Mouse (Mus musculus): ENCODE measurements at regions not wholly inside any gene's neighbourhood (a gene's known extent, or its start where the extent isn't known, plus 50 kb on each side); places are given as distances from the start of the nearest gene placed in this dataset.
A peak's percentile ranks its signal among the peaks of the same experiment; 100 is the strongest.
"Not testable (repeated sequence)": the region's sequence is repeated elsewhere in the genome, so short reads cannot be mapped to it uniquely, and the experiment has no call there.

GRCm38 (mm10) chrX:97141170-97142085 is 69.0 kb downstream of the Pgr15l start:
- not testable (repeated sequence) for H3K9ac ChIP-seq (replicated peaks); H3K36me3 ChIP-seq; H3K27ac ChIP-seq (replicated peaks); H3K27me3 ChIP-seq; H3K9me3 ChIP-seq; H3K4me1 ChIP-seq
- whole genome bisulfite sequencing = 53% methylated on average over 22 of the region's 27 CpGs
- ATAC-seq (replicated peaks) = peak; percentile 77
- H3K4me3 ChIP-seq = peak overlapping the region; percentile 29
- H3K4me2 ChIP-seq (replicated peaks) = peak overlapping the region; percentile 35; the same call in 1 of the 2 replicates

GRCm38 (mm10) chrX:97142237-97142636 is 69.8 kb downstream of the Pgr15l start:
- Histone ChIP-seq H3K4me2 (replicated peaks) (peak overlapping the region; percentile 35), H3K9me3 (no peaks in the 10 kb centered on the region), H3K27me3 (no peaks in the 10 kb centered on the region), H3K27ac (replicated peaks) (no peak overlapping the region), H3K9ac (replicated peaks) (no peak overlapping the region), H3K4me3 (peak overlapping the region; percentile 29), H3K36me3 (no peaks in the 10 kb centered on the region), H3K4me1 (no peaks in the 10 kb centered on the region)
- ATAC-seq (replicated peaks) = peak; percentile 38; the same call in 1 of the 2 replicates

- no peak overlapping the region for H3K9ac ChIP-seq (replicated peaks)
- no peak for ATAC-seq (replicated peaks)
- WGBS = 95% methylated on average over 2 of the region's 2 CpGs
- H3K27me3 ChIP-seq = no peaks in the 10 kb centered on the region
- H3K36me3 ChIP-seq = no peaks in the 10 kb centered on the region
- H3K27ac ChIP-seq (replicated peaks) = no peak overlapping the region
- H3K9me3 ChIP-seq = no peaks in the 10 kb centered on the region
- H3K4me3 ChIP-seq = no peak overlapping the region
- no peak overlapping the region for H3K4me2 ChIP-seq (replicated peaks)
- no peaks in the 10 kb centered on the region for H3K4me1 ChIP-seq
Measured at GRCm38 (mm10) chrX:97156155-97156554, 83.8 kb downstream of the Pgr15l start.
